Mouse (Mus musculus) C2C12 (cell line): ENCODE measurements around the gene Cobll1. TPM values are rescaled to one million over a fixed set of nuclear protein-coding genes. Genes with fewer than 3 reads are reported as not detected.

Experiments used
- H3K27me3 ChIP-seq: one replicate; pipeline ENCODE4 v1.6.1; 2011; ENCODE audit not compliant: control insufficient read depth, insufficient read depth, insufficient read length
- H3K36me3 ChIP-seq: one replicate; pipeline ENCODE4 v1.6.1; 2011; ENCODE audit not compliant: control insufficient read depth, insufficient read depth
- H3K4me3 ChIP-seq: one replicate; pipeline ENCODE4 v1.5.1; 2011; ENCODE audit warnings: mild to moderate bottlenecking, control low read depth; ENCODE audit not compliant: poor library complexity, insufficient read depth, severe bottlenecking
- H3K79me2 ChIP-seq: one replicate; pipeline ENCODE4 v1.6.1; 2011; ENCODE audit not compliant: control insufficient read depth, insufficient read depth
- H3K79me3 ChIP-seq: one replicate; pipeline ENCODE4 v1.6.1; 2011; ENCODE audit warnings: low read depth, control low read depth
- H3ac ChIP-seq: one replicate; pipeline ENCODE3; 2011; ENCODE audit warnings: low read depth; ENCODE audit not compliant: control insufficient read depth, insufficient read length
- CEBPB ChIP-seq: IDR thresholded peaks from one replicate; pipeline ENCODE4 v1.6.1; 2011; ENCODE audit warnings: low read depth, mild to moderate bottlenecking, control low read depth, moderate library complexity
- CTCF ChIP-seq: IDR thresholded peaks from one replicate; pipeline ENCODE4 v1.5.1; 2011; ENCODE audit not compliant: control insufficient read depth, insufficient read depth, insufficient read length
- FOSL1 ChIP-seq: IDR thresholded peaks from one replicate; pipeline ENCODE4 v1.8.0; 2011; ENCODE audit warnings: mild to moderate bottlenecking, low read length; ENCODE audit not compliant: poor library complexity, insufficient read depth, severe bottlenecking
- MAX ChIP-seq: IDR thresholded peaks from one replicate; pipeline ENCODE4 v1.6.1; 2011; ENCODE audit warnings: mild to moderate bottlenecking, control low read depth
- MYOD1 ChIP-seq: IDR thresholded peaks from one replicate; pipeline ENCODE4 v1.6.1; 2011; ENCODE audit warnings: low read depth; ENCODE audit not compliant: control insufficient read depth, insufficient read length
- MYOG ChIP-seq: IDR thresholded peaks from one replicate; pipeline ENCODE4 v1.6.1; 2011; ENCODE audit not compliant: control insufficient read depth, insufficient read length; ENCODE audit errors: extremely low read depth
- USF1 ChIP-seq: IDR thresholded peaks from one replicate; pipeline ENCODE4 v1.6.1; 2011; ENCODE audit warnings: low read depth, mild to moderate bottlenecking, control low read depth, moderate library complexity
- polyA plus RNA-seq: library from polyadenylated mRNA; unstranded; fragments of >200 nt; fragmentation: generic; extraction: Trizol; gene quantifications from one replicate; pipeline ENCODE4 v1.2.1, GENCODE M21; 2012; ENCODE audit warnings: missing spikeins

Gene Cobll1
- polyA plus RNA-seq, 1 experiment, result 16.3 TPM

DNA sequence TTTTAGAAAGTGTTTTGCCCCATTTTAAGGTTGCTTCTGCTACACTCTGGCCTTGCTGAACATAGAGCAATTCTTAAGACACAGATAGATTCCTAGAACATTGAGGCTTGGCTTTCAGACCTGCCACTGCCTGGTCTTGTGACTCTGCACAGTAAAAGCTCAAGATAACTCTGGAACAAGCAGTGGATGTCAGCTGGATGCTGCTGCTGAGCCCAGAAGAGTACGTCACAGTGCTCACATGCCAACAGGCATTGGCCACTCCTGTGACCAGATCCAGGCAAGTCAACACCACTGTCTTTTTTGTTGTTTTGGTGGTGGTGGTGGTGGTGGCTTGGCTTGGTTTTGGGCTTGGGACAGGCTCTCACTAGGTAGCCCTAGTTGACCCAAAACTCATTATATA, 18.6 kb downstream of the Cobll1 start:
- TF ChIP-seq USF1 (no peak), MAX (no peak), CEBPB (no peak), MYOG (no peak), FOSL1 (no peak), CTCF (no peak), MYOD1 (no peak)
- Histone ChIP-seq H3K4me3 (no peak overlapping the region), H3K79me3 (peaks cover 91% of the 10 kb centered on the region)

DNA sequence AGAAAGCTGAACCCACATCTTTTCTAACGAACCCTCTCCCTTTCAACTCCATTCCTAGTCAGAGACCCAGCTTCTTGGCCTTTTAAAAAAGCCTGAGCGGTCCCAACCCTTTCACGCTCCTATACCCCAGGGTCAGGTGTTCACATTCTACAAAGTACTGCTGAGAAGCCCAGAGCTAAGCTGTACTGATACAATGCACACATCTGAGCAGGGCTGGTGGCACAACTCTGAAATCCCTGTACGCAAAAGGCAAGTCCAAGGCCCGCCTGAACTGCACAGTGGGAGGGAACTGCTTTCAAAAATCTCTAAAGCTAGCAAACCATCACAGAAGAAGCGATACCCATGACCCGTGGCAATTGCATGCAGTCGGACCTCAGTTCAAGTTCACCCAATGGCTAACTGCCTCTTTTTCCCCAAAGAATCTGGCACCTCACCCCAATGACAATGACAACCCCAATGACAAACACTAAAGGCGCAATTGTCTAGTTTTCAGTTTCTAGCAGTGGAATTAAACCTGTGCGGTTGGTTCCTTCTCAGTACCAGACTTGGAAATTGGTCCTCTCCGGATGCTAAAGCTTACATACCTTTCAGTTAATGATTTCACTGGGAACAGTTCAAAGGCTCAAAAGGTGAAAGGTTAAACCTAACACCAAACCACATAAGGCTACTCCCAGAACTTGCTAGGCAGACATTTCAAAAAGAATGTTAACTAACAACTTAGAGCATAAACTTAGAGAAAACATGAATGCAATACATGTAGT, 19.6 kb downstream of the Cobll1 start:
- H3K79me2 ChIP-seq, result peaks cover 100% of the 10 kb centered on the region
- no peak overlapping the region for H3ac ChIP-seq
- no peak for TF ChIP-seq MYOG
- no peak for TF ChIP-seq MAX
- no peak for TF ChIP-seq CEBPB
- TF ChIP-seq CTCF, result no peak
- no peak for TF ChIP-seq USF1
- TF ChIP-seq FOSL1, result no peak
- TF ChIP-seq MYOD1, result no peak
- H3K79me3 ChIP-seq, result peaks cover 90% of the 10 kb centered on the region
- H3K36me3 ChIP-seq, result peaks cover 11% of the 10 kb centered on the region
- H3K27me3 ChIP-seq, result no peaks in the 10 kb centered on the region
- no peak overlapping the region for H3K4me3 ChIP-seq

More for the DNA sequence above, 18.6 kb downstream of the Cobll1 start:
- Histone ChIP-seq H3K36me3 (peaks cover 11% of the 10 kb centered on the region), H3K79me2 (peaks cover 100% of the 10 kb centered on the region), H3K27me3 (no peaks in the 10 kb centered on the region), H3ac (no peak overlapping the region)

DNA sequence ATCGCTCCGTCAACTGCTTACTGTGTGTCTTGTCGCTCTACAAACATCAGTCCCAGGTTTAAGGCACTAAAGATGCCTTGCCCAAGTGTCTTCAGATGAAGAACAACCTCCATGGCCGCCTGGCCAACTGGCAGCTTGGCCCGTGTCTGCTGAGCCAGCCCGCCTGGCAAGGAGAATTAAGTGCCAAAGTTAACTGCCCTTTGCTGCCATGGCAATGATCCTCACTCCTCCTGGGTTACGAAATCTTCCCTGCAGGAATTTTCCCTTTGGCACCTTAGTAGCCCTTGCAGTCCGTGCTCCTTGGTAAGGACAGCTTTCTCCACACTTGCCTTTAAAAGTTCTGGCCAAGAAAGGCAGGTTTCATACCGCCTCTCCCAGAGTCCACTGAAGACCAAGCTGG, 20.9 kb downstream of the Cobll1 start:
- Histone ChIP-seq H3K79me3 (peaks cover 90% of the 10 kb centered on the region), H3K27me3 (no peaks in the 10 kb centered on the region), H3ac (no peak overlapping the region), H3K4me3 (no peak overlapping the region), H3K79me2 (peaks cover 100% of the 10 kb centered on the region), H3K36me3 (peaks cover 14% of the 10 kb centered on the region)
- TF ChIP-seq CTCF (no peak), CEBPB (peak; percentile 38)

DNA sequence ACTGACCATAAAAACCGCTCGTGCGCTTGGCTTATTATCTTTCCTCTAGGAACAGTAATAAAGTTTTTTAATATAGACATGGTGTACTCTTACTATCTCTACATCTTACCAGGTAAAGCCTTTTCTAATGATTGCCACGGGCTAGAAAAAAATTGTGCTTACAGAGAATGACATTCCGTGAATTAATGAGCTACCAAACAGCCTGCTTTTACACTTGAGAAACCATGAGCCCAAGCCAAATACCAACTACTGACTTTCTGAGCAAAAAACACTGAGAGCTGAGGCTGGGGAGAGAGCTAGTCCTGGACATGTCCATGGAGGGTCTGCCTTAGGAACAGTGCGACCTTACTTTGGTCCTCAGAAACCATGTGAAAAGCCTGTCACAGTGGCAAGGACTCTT, 21.5 kb downstream of the Cobll1 start:
- no peak for TF ChIP-seq USF1
- TF ChIP-seq MYOG, result no peak
- TF ChIP-seq CEBPB, result no peak
- TF ChIP-seq CTCF, result no peak
- no peak for TF ChIP-seq MYOD1
- H3K4me3 ChIP-seq, result no peak overlapping the region
- no peaks in the 10 kb centered on the region for H3K27me3 ChIP-seq

DNA sequence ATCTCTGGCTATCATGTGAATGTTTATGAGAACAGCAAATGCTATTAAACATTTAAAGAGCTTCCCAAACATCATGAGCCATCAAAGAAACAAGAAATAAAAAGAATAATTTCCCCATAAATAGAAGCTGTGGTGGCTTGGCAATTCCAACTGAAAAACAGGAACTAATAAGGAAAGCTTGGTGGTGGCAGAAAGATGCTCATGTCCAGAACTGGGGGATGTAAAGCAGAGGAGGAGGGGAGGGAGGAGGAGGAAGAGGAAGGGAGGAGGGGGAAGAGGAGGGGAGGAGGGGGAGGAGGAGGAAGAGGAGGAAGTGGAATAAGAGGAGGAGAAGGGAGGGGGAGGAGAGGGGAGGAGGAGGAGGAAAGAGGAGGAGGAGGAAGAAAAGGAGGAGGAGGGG, 23.0 kb downstream of the Cobll1 start:
- Histone ChIP-seq H3K79me3 (peaks cover 89% of the 10 kb centered on the region), H3K36me3 (peaks cover 3% of the 10 kb centered on the region)
- TF ChIP-seq USF1, result no peak
- no peak for TF ChIP-seq CEBPB
- no peak for TF ChIP-seq CTCF
- TF ChIP-seq MAX, result no peak
- TF ChIP-seq MYOG, result no peak
- no peak for TF ChIP-seq MYOD1
- TF ChIP-seq FOSL1, result no peak

More for the DNA sequence above, 21.5 kb downstream of the Cobll1 start:
- Histone ChIP-seq H3K79me2 (peaks cover 100% of the 10 kb centered on the region), H3ac (no peak overlapping the region), H3K79me3 (peaks cover 90% of the 10 kb centered on the region), H3K36me3 (peaks cover 14% of the 10 kb centered on the region)

DNA sequence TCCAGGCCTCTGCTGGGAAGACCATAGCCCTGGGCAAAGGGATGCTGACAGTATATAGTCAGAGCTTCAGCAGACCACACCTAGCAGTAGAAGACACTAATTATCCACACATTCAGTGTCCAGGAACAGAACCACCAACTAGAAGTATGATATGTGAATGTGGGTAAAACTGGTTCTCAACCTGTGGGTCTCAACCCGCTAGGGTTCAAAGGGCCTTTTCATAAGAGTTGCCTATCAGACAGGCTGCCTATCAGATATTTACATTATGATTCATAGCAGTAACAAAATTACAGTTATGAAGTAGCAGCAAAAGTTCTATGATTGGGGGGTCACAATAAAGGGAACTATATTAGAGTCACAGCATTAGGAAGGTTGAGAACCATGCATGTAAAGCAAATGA, 24.6 kb downstream of the Cobll1 start:
- no peaks in the 10 kb centered on the region for H3K27me3 ChIP-seq
- peaks cover 3% of the 10 kb centered on the region for H3K36me3 ChIP-seq
- H3K4me3 ChIP-seq, result no peak overlapping the region
- H3ac ChIP-seq, result no peak overlapping the region
- peaks cover 100% of the 10 kb centered on the region for H3K79me2 ChIP-seq
- TF ChIP-seq USF1 (no peak), MAX (no peak), MYOG (no peak), CTCF (no peak), CEBPB (no peak)
- peaks cover 88% of the 10 kb centered on the region for H3K79me3 ChIP-seq

More for the DNA sequence above, 23.0 kb downstream of the Cobll1 start:
- Histone ChIP-seq H3K4me3 (no peak overlapping the region), H3K27me3 (no peaks in the 10 kb centered on the region), H3ac (no peak overlapping the region), H3K79me2 (peaks cover 100% of the 10 kb centered on the region)
